Mouse (Mus musculus) telencephalon, adult 2 months (tissue): Measurements from ENCODE around the gene Cyp11a1.
A peak's percentile ranks its signal among the peaks of the same experiment; 100 is the strongest.

Experiments used
- DNase-seq: peaks from one replicate; pipeline ENCODE4 v3.0.0-alpha.2; 2011; ENCODE audit warnings: low read depth, low spot score

Cyp11a1 gene

GRCm38 (mm10) chr9:58008336-58009014 lies 2.3 kb downstream of the Cyp11a1 start:
- no peak for DNase-seq

- DNase-seq = no peak
Observed at GRCm38 (mm10) chr9:58009015-58009362, 2.8 kb downstream of the Cyp11a1 start.

GRCm38 (mm10) chr9:58009588-58009987 lies 3.4 kb downstream of the Cyp11a1 start:
- DNase-seq = no peak

GRCm38 (mm10) chr9:58011027-58011426 lies 4.8 kb downstream of the Cyp11a1 start:
- DNase-seq = no peak

- DNase-seq = no peak
Observed at GRCm38 (mm10) chr9:58011552-58011951, 5.3 kb downstream of the Cyp11a1 start.

GRCm38 (mm10) chr9:58012486-58012885 lies 6.3 kb downstream of the Cyp11a1 start:
- no peak for DNase-seq

- no peak for DNase-seq
Observed at GRCm38 (mm10) chr9:58012935-58013334, 6.7 kb downstream of the Cyp11a1 start.

GRCm38 (mm10) chr9:58014393-58015160 lies 8.4 kb downstream of the Cyp11a1 start:
- no peak for DNase-seq

- no peak for DNase-seq
Observed at GRCm38 (mm10) chr9:58015856-58016255, 9.6 kb downstream of the Cyp11a1 start.

GRCm38 (mm10) chr9:58016962-58017361 lies 10.8 kb downstream of the Cyp11a1 start:
- no peak for DNase-seq

GRCm38 (mm10) chr9:58018385-58018784 lies 12.2 kb downstream of the Cyp11a1 start:
- no peak for DNase-seq

GRCm38 (mm10) chr9:58025995-58026394 lies 19.8 kb downstream of the Cyp11a1 start:
- DNase-seq = no peak

GRCm38 (mm10) chr9:58027426-58028180 lies 21.4 kb downstream of the Cyp11a1 start:
- DNase-seq = no peak

GRCm38 (mm10) chr9:58028841-58029240 lies 22.6 kb downstream of the Cyp11a1 start:
- DNase-seq = no peak

GRCm38 (mm10) chr9:58029635-58030034 lies 23.4 kb downstream of the Cyp11a1 start:
- DNase-seq = no peak

GRCm38 (mm10) chr9:58031895-58032294 lies 25.7 kb downstream of the Cyp11a1 start:
- DNase-seq = no peak

GRCm38 (mm10) chr9:58035519-58035918 lies 29.3 kb downstream of the Cyp11a1 start:
- DNase-seq = peak; percentile 80

- DNase-seq = no peak
Observed at GRCm38 (mm10) chr9:58035951-58036698, 29.9 kb downstream of the Cyp11a1 start.

GRCm38 (mm10) chr9:58036961-58037360 lies 30.8 kb downstream of the Cyp11a1 start:
- no peak for DNase-seq

GRCm38 (mm10) chr9:58038500-58039168 lies 32.4 kb downstream of the Cyp11a1 start:
- DNase-seq = no peak

GRCm38 (mm10) chr9:58040977-58041376 lies 34.8 kb downstream of the Cyp11a1 start:
- DNase-seq = no peak
